Mouse (Mus musculus) forebrain, embryonic 11.5 days (tissue): ENCODE results near the gene H2-Oa. TPM values are rescaled to one million over a fixed set of nuclear protein-coding genes. Genes with fewer than 3 reads are reported as not detected.

Experiments used
- ATAC-seq: fragments of 200-750 bp; cut with Nextera tagmentation; replicated peaks from 2 replicates; pipeline ENCODE4 v1.8.0; 2017; ENCODE audit warnings: moderate TSS enrichment; ENCODE audit not compliant: low FRiP score
- DNase-seq: peaks from one replicate; pipeline ENCODE4 v3.0.0-alpha.2; 2017; ENCODE audit warnings: low spot score
- H3K27ac ChIP-seq: fragments of 300-500 bp; sonication (generic); 2 replicates; pipeline ENCODE4 v1.5.1; 2014; ENCODE audit warnings: low read depth, low read length
- H3K27me3 ChIP-seq: fragments of 300-500 bp; sonication (generic); 2 replicates; pipeline ENCODE4 v1.6.1; 2014; ENCODE audit warnings: mild to moderate bottlenecking, low read length, mixed read lengths; ENCODE audit not compliant: control insufficient read depth, insufficient read depth
- H3K36me3 ChIP-seq: fragments of 300-500 bp; sonication (generic); 2 replicates; pipeline ENCODE4 v1.6.1; 2014; ENCODE audit warnings: mild to moderate bottlenecking, low read length, moderate library complexity, mixed read lengths; ENCODE audit not compliant: control insufficient read depth, insufficient read depth
- H3K4me1 ChIP-seq: fragments of 300-500 bp; sonication (generic); replicated peaks from 2 replicates; pipeline ENCODE4 v1.6.1; 2014; ENCODE audit warnings: low read length, mixed read lengths; ENCODE audit not compliant: control insufficient read depth, insufficient read depth
- H3K4me2 ChIP-seq: fragments of 300-500 bp; sonication (generic); 2 replicates; pipeline ENCODE4 v1.6.1; 2014; ENCODE audit warnings: low read depth, mild to moderate bottlenecking, low read length, moderate library complexity, mixed read lengths; ENCODE audit not compliant: severe bottlenecking
- H3K4me3 ChIP-seq: fragments of 300-500 bp; sonication (generic); 2 replicates; pipeline ENCODE4 v1.5.1; 2014; ENCODE audit warnings: low read depth, low read length
- H3K9ac ChIP-seq: fragments of 300-500 bp; sonication (generic); 2 replicates; pipeline ENCODE4 v1.6.1; 2014; ENCODE audit warnings: low read length
- H3K9me3 ChIP-seq: fragments of 300-500 bp; sonication (generic); 2 replicates; pipeline ENCODE4 v1.6.1; 2016; ENCODE audit warnings: low read length, mixed read lengths; ENCODE audit not compliant: control insufficient read depth
- WGBS: fragments of 180-500 bp; shearing (Covaris S2); extraction: QIAGEN DNeasy Blood & Tissue Kit; methylation state at CpG from one replicate; pipeline ENCODE4 v1.1.7; 2014; 5-methylcytosine and 5-hydroxymethylcytosine counted together
- polyA plus RNA-seq: library from polyadenylated mRNA; unstranded; fragments of >200 nt; fragmentation: Nextera tagmentation; extraction: Ambion mirVana; gene quantifications from 2 replicates; pipeline ENCODE4 v1.2.1, GENCODE M21; 2014

Gene H2-Oa
- polyA plus RNA-seq, 1 experiment from 2014 or later = 0.17 TPM

- no peak overlapping the region for H3K27ac ChIP-seq
- H3K4me1 ChIP-seq = peaks cover 10% of the 10 kb centered on the region; the same call in 1 of the 2 replicates
- peak overlapping the region; percentile 100 for H3K9ac ChIP-seq
- peaks cover 45% of the 10 kb centered on the region for H3K36me3 ChIP-seq
- ATAC-seq (no peak), DNase-seq (no peak)
- H3K27me3 ChIP-seq = no peaks in the 10 kb centered on the region
- WGBS = 42% methylated on average over 7 of the region's 7 CpGs
- peak overlapping the region; percentile 95 for H3K4me2 ChIP-seq
- H3K4me3 ChIP-seq = peak overlapping the region; percentile 100
- no peaks in the 10 kb centered on the region for H3K9me3 ChIP-seq
Measured at GRCm38 (mm10) chr17:34116736-34117370, 24.7 kb downstream of the H2-Oa start.

DNA sequence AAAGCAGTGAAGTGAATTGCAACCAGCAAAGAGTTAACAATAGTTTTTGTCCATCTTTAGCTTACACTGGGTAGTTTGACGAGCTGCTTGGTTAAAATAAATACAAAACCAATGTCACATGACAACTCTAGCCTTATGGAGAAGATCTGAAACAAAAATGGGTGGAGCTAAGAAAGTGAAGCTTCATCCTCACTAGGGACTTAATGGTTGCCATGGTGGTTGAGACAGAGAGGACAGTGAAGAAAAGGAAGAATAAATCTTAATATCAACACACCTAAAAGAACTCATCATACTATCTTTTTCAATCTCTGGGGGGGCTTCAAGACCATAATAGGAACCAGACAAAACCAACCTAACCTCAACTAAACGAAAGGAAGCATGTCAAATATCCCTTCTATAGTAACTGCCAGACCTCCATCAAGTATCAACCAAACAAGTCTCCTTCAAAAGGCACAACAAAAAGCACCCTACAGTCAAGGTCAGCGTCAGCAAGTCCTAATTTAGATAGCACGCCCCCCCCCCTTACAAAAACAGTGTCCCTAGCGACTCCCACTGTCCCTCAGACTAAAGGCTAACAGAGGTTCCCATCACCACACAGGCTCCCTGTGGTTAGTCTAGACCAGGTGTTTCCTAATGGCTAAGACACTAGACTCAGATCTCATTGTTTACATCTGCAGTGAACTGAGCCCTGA lies 25.4 kb downstream of the H2-Oa start:
- no peaks in the 10 kb centered on the region for H3K9me3 ChIP-seq
- H3K4me1 ChIP-seq = peaks cover 10% of the 10 kb centered on the region; the same call in 1 of the 2 replicates
- no peak overlapping the region for H3K27ac ChIP-seq
- WGBS = 4% methylated on average over 5 of the region's 5 CpGs
- no peaks in the 10 kb centered on the region for H3K27me3 ChIP-seq
- H3K9ac ChIP-seq = peak overlapping the region; percentile 100
- peaks cover 38% of the 10 kb centered on the region for H3K36me3 ChIP-seq
- peak overlapping the region; percentile 100 for H3K4me3 ChIP-seq
- ATAC-seq (no peak), DNase-seq (no peak)
- peak overlapping the region; percentile 95 for H3K4me2 ChIP-seq

- H3K27ac ChIP-seq = peak overlapping the region; percentile 100
- ATAC-seq (no peak), DNase-seq (peak; percentile 79)
- peaks cover 12% of the 10 kb centered on the region; the same call in 1 of the 2 replicates for H3K4me1 ChIP-seq
- WGBS = under 1% methylated on average over 67 of the region's 67 CpGs
- H3K9ac ChIP-seq = peak overlapping the region; percentile 100
- H3K36me3 ChIP-seq = peaks cover 30% of the 10 kb centered on the region
- no peaks in the 10 kb centered on the region for H3K27me3 ChIP-seq
- peak overlapping the region; percentile 95 for H3K4me2 ChIP-seq
- H3K9me3 ChIP-seq = no peaks in the 10 kb centered on the region
- peak overlapping the region; percentile 100 for H3K4me3 ChIP-seq
Measured at GRCm38 (mm10) chr17:34118113-34118872, 26.2 kb downstream of the H2-Oa start.

DNA sequence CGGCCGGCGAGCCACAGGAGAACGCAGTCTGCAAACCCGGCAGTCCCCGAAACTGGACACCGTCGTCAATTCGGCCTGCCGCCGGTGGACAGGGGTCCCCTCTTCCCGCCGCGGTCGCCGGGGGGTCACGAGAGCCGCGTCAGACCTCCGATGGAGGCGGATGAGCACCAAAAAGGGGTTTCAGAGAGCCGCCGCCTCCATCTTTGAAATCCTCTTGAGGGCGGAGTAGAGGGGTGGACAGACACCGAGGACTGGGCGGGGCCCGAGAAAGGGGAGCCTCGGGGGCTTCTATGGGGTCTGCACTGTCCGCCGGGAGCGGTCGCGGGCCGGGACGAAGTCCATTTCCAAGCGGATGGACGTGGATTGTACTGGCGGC lies 26.7 kb downstream of the H2-Oa start:
- WGBS = 0% methylated on average over 37 of the region's 38 CpGs
- no peaks in the 10 kb centered on the region for H3K9me3 ChIP-seq
- no peak for DNase-seq
- peak overlapping the region; percentile 100 for H3K27ac ChIP-seq
- peaks cover 16% of the 10 kb centered on the region; the same call in 1 of the 2 replicates for H3K4me1 ChIP-seq
- no peaks in the 10 kb centered on the region for H3K27me3 ChIP-seq
- peaks cover 25% of the 10 kb centered on the region for H3K36me3 ChIP-seq
- H3K9ac ChIP-seq = peak overlapping the region; percentile 100
- no peak for ATAC-seq
- H3K4me3 ChIP-seq = peak overlapping the region; percentile 100
- H3K4me2 ChIP-seq = peak overlapping the region; percentile 95

GRCm38 (mm10) chr17:34119249-34120179 lies 27.4 kb downstream of the H2-Oa start, which contains the start of gene H2-DMa:
Gene H2-DMa (plus strand): TSS chr17:34119541.
- peak within 1 kb of the TSS; percentile 100 for H3K27ac ChIP-seq
- H3K9me3 ChIP-seq = no peaks in the 10 kb centered on the region
- H3K4me2 ChIP-seq = peak within 1 kb of the TSS; percentile 95
- peak within 1 kb of the TSS; percentile 100 for H3K9ac ChIP-seq
- peaks cover 16% of the 10 kb centered on the region; the same call in 1 of the 2 replicates for H3K4me1 ChIP-seq
- H3K27me3 ChIP-seq = no peaks in the 10 kb centered on the region
- H3K4me3 ChIP-seq = peak within 1 kb of the TSS; percentile 100
- ATAC-seq (peak; percentile 68), DNase-seq (peak; percentile 99)
- WGBS = under 1% methylated on average over 95 of the region's 96 CpGs
- H3K36me3 ChIP-seq = peaks cover 21% of the 10 kb centered on the region

DNA sequence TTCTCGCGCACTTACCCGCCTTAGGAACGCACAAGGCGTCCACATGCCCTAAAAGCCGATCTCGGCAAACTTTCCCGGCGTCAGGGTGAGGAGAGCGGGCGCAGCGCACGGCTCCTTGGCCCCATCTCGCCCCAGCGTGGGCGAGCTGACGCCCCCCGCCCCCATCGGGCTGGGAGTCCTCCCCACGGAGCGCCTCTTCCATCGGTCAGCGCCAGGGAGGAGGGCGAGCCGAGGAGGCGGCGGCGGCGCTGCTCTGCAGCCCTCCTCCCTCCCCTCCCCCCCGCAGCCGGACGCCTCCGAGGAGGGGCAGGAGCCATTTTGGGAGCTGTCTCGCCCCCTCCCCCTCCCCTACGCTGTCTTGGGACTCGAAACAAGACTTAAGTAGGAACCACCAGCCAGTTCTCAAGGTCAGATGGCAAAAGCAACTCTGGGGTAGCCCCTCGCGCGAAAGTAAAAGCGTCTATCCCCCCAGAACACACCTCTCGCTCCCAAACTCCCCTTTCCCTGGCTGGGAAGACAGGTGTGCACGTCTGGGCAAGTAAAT lies 28.1 kb downstream of the H2-Oa start:
- ATAC-seq = peak; percentile 19; the same call in 1 of the 2 replicates

DNA sequence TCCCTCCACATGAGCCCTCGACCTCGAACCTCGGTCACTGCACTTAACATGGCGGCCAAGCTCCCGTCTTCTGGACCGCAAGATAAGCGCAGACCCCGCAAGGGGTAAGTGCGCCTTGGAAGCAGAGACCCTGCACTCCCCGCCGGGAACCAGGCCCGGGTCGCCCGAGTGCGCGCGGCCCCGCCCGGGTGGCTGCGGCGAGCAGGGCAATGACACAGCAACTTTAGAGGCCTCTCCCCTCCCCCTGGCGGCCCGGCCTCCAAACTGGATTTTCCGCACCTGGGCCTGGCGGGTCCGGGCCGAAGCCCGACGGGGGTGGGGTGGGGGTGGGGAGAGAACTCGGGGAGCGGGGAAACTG lies 28.7 kb downstream of the H2-Oa start:
- no peaks in the 10 kb centered on the region for H3K9me3 ChIP-seq
- H3K4me1 ChIP-seq = peaks cover 16% of the 10 kb centered on the region; the same call in 1 of the 2 replicates
- peak overlapping the region; percentile 100 for H3K4me3 ChIP-seq
- ATAC-seq (peak; percentile 9), DNase-seq (peak; percentile 93)
- under 1% methylated on average over 25 of the region's 31 CpGs for WGBS
- peaks cover 9% of the 10 kb centered on the region for H3K36me3 ChIP-seq
- H3K27ac ChIP-seq = peak overlapping the region; percentile 100
- H3K4me2 ChIP-seq = peak overlapping the region; percentile 95
- no peaks in the 10 kb centered on the region for H3K27me3 ChIP-seq
- H3K9ac ChIP-seq = peak overlapping the region; percentile 100

More for the DNA sequence above, 28.1 kb downstream of the H2-Oa start:
- Histone ChIP-seq H3K4me1 (peaks cover 16% of the 10 kb centered on the region; the same call in 1 of the 2 replicates), H3K27ac (peak overlapping the region; percentile 100), H3K27me3 (no peaks in the 10 kb centered on the region), H3K36me3 (peaks cover 14% of the 10 kb centered on the region), H3K4me2 (peak overlapping the region; percentile 95), H3K9me3 (no peaks in the 10 kb centered on the region), H3K4me3 (peak overlapping the region; percentile 100), H3K9ac (peak overlapping the region; percentile 100)
- peak; percentile 94 for DNase-seq
- under 1% methylated on average over 41 of the region's 42 CpGs for WGBS
